Mouse (Mus musculus) hindbrain, embryonic 13.5 days (tissue): ENCODE measurements around the gene Tdrd7. TPM values are rescaled to one million over a fixed set of nuclear protein-coding genes. Genes with fewer than 3 reads are reported as not detected.

Experiments
- ATAC-seq: fragments of 200-750 bp; cut with Nextera tagmentation; 2 replicates; pipeline ENCODE4 v1.8.0; 2017; ENCODE audit warnings: moderate TSS enrichment; ENCODE audit not compliant: low FRiP score
- H3K27ac ChIP-seq: fragments of 300-500 bp; sonication (generic); 2 replicates; pipeline ENCODE4 v1.5.1; 2015; ENCODE audit warnings: inconsistent platforms, mild to moderate bottlenecking, moderate library complexity
- H3K27me3 ChIP-seq: fragments of 300-500 bp; sonication (generic); 2 replicates; pipeline ENCODE4 v1.6.1; 2015; ENCODE audit warnings: mild to moderate bottlenecking, inconsistent platforms
- H3K36me3 ChIP-seq: fragments of 300-500 bp; sonication (generic); 2 replicates; pipeline ENCODE4 v1.6.1; 2015; ENCODE audit warnings: mild to moderate bottlenecking, inconsistent platforms
- H3K4me1 ChIP-seq: fragments of 300-500 bp; sonication (generic); replicated peaks from 2 replicates; pipeline ENCODE4 v1.6.1; 2015; ENCODE audit warnings: inconsistent platforms
- H3K4me2 ChIP-seq: fragments of 300-500 bp; sonication (generic); 2 replicates; pipeline ENCODE4 v1.6.1; 2015; ENCODE audit warnings: inconsistent platforms, mild to moderate bottlenecking, moderate library complexity
- H3K4me3 ChIP-seq: fragments of 300-500 bp; sonication (generic); 2 replicates; pipeline ENCODE4 v1.5.1; 2015; ENCODE audit warnings: mild to moderate bottlenecking, inconsistent platforms
- H3K9ac ChIP-seq: fragments of 300-500 bp; sonication (generic); 2 replicates; pipeline ENCODE4 v1.6.1; 2015; ENCODE audit warnings: mild to moderate bottlenecking, inconsistent platforms
- H3K9me3 ChIP-seq: fragments of 300-500 bp; sonication (generic); 2 replicates; pipeline ENCODE4 v1.6.1; 2016; ENCODE audit warnings: inconsistent platforms
- WGBS: fragments of 180-500 bp; shearing (Covaris S2); methylation state at CpG from one replicate; pipeline ENCODE4 v1.1.7; 2015; 5-methylcytosine and 5-hydroxymethylcytosine counted together
- polyA plus RNA-seq: library from polyadenylated mRNA; unstranded; fragments of >200 nt; fragmentation: Nextera tagmentation; extraction: Ambion mirVana; gene quantifications from 2 replicates; pipeline ENCODE4 v1.2.1, GENCODE M21; 2015

Gene Tdrd7
- polyA plus RNA-seq, 1 experiment from 2014 or later = 21.0 TPM

- no peak for ATAC-seq
- WGBS = 80% methylated on average over 12 of the region's 12 CpGs
Measured at GRCm38 (mm10) chr4:46061259-46061962, 96.3 kb downstream of the Tdrd7 start.

DNA sequence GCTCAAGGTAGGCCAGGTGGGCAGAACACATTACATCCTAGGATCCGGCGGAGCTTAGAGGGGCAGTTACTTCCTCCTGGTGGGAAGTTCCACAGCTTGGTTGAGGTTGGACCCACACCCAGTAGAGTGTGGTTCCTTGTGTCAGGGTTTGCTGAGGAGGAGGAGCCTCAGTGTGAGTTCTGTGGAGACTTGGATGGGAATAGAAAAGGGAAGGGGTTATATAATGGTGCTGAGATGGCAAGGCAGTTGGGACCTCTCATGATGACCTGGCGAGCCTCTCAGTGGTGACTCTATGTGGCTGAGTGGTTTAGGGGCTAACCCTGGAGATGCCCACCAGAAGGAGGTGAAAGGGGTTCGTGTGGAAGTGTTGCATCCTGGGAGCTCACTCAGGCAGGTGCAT is 98.7 kb downstream of the Tdrd7 start:
- Histone ChIP-seq H3K9ac (no peak overlapping the region), H3K27me3 (no peaks in the 10 kb centered on the region), H3K4me2 (no peak overlapping the region), H3K36me3 (no peaks in the 10 kb centered on the region), H3K9me3 (no peaks in the 10 kb centered on the region), H3K4me1 (peaks cover 18% of the 10 kb centered on the region), H3K27ac (no peak overlapping the region), H3K4me3 (no peak overlapping the region)
- ATAC-seq = no peak
- 85% methylated on average over 4 of the region's 4 CpGs for WGBS

More at GRCm38 (mm10) chr4:46061259-46061962, 96.3 kb downstream of the Tdrd7 start:
- Histone ChIP-seq H3K27ac (no peak overlapping the region), H3K4me2 (no peak overlapping the region), H3K27me3 (no peaks in the 10 kb centered on the region), H3K36me3 (no peaks in the 10 kb centered on the region), H3K9me3 (no peaks in the 10 kb centered on the region), H3K4me1 (peaks cover 15% of the 10 kb centered on the region), H3K9ac (no peak overlapping the region), H3K4me3 (no peak overlapping the region)

- Histone ChIP-seq H3K9me3 (no peaks in the 10 kb centered on the region), H3K4me1 (peaks cover 18% of the 10 kb centered on the region), H3K4me3 (no peak overlapping the region), H3K4me2 (no peak overlapping the region), H3K36me3 (no peaks in the 10 kb centered on the region), H3K9ac (no peak overlapping the region), H3K27ac (no peak overlapping the region), H3K27me3 (no peaks in the 10 kb centered on the region)
- 64% methylated on average over 8 of the region's 8 CpGs for WGBS
- ATAC-seq = no peak
Measured at GRCm38 (mm10) chr4:46064263-46064662, 99.1 kb downstream of the Tdrd7 start.

GRCm38 (mm10) chr4:46064961-46065360 is 99.8 kb downstream of the Tdrd7 start:
- Histone ChIP-seq H3K36me3 (no peaks in the 10 kb centered on the region), H3K4me1 (peaks cover 20% of the 10 kb centered on the region), H3K9ac (no peak overlapping the region), H3K4me3 (no peak overlapping the region), H3K9me3 (no peaks in the 10 kb centered on the region), H3K27me3 (no peaks in the 10 kb centered on the region), H3K4me2 (no peak overlapping the region), H3K27ac (no peak overlapping the region)
- no peak for ATAC-seq
- WGBS = 80% methylated on average over 3 of the region's 3 CpGs

DNA sequence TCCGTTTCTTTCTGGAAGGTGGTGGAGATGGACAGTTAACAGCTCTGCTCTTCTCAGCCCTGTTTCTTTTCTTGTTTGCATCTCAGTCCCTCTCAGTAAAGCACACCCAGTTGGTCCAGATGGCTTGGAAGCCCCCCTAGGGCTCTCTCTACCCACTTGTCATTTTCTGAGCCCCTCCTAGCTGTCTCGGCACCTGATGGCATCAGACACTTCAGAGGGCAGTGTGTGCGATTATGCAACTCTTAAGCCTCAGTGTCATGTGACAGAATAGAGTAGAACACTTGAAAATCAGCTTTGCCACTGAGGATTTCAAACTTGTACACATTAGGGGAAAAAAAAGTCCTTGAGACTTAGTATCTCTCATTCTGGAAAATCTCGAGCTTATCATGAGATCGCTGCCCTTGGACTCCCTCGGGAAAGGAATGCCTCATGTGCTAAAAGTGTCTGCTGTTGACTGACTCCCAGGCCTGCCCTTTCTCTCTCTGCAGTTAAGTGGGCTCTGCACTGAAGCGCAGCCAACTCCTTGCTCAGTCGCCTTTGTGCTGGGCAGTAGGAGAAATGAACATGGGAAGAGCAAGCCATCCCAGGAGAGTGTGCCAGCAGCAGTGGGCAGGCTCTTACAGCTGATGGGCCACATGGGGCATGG is 100.7 kb downstream of the Tdrd7 start:
- no peak overlapping the region for H3K27ac ChIP-seq
- WGBS = 77% methylated on average over 8 of the region's 8 CpGs
- no peaks in the 10 kb centered on the region for H3K27me3 ChIP-seq
- no peak overlapping the region for H3K4me3 ChIP-seq
- peaks cover 25% of the 10 kb centered on the region for H3K4me1 ChIP-seq
- no peak for ATAC-seq
- H3K9me3 ChIP-seq = no peaks in the 10 kb centered on the region
- H3K9ac ChIP-seq = no peak overlapping the region
- H3K36me3 ChIP-seq = no peaks in the 10 kb centered on the region
- no peak overlapping the region for H3K4me2 ChIP-seq

- ATAC-seq = no peak
- Histone ChIP-seq H3K9ac (no peak overlapping the region), H3K4me2 (no peak overlapping the region), H3K27ac (no peak overlapping the region), H3K36me3 (no peaks in the 10 kb centered on the region), H3K27me3 (no peaks in the 10 kb centered on the region), H3K4me3 (no peak overlapping the region), H3K9me3 (no peaks in the 10 kb centered on the region), H3K4me1 (peaks cover 25% of the 10 kb centered on the region)
- WGBS = 89% methylated on average over 3 of the region's 3 CpGs
Measured at GRCm38 (mm10) chr4:46068060-46068459, 102.9 kb downstream of the Tdrd7 start.

DNA sequence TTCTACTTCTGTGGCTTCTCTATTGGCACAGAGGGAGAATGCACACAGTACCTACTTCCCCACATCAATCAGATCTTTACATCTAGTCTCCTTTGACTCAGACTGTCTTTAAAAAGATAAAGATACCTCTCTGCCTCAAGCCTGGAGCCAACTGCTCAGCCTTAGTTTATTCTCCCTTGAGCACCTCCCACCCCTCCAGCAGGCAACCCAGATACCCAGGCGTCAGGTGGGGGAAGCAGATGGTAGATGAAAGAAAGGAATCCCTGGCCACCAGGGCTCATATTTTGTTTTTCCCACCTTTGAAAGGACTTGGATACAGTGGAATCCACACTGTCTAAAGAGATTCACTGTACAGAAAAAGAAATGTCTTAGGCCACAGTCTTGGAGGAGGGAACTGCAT is 103.4 kb downstream of the Tdrd7 start:
- Histone ChIP-seq H3K27ac (no peak overlapping the region), H3K4me3 (no peak overlapping the region), H3K4me1 (peaks cover 25% of the 10 kb centered on the region), H3K9ac (no peak overlapping the region), H3K27me3 (no peaks in the 10 kb centered on the region), H3K4me2 (no peak overlapping the region), H3K36me3 (no peaks in the 10 kb centered on the region), H3K9me3 (no peaks in the 10 kb centered on the region)
- 46% methylated on average over 1 of the region's 1 CpGs for WGBS
- no peak for ATAC-seq

- H3K27ac ChIP-seq = no peak overlapping the region
- H3K27me3 ChIP-seq = no peaks in the 10 kb centered on the region
- no peaks in the 10 kb centered on the region for H3K36me3 ChIP-seq
- WGBS = 59% methylated on average over 6 of the region's 6 CpGs
- no peaks in the 10 kb centered on the region for H3K9me3 ChIP-seq
- no peak overlapping the region for H3K9ac ChIP-seq
- H3K4me3 ChIP-seq = no peak overlapping the region
- no peak for ATAC-seq
- H3K4me2 ChIP-seq = no peak overlapping the region
- peaks cover 23% of the 10 kb centered on the region; the same call in 1 of the 2 replicates for H3K4me1 ChIP-seq
Measured at GRCm38 (mm10) chr4:46069851-46070482, 104.8 kb downstream of the Tdrd7 start.

DNA sequence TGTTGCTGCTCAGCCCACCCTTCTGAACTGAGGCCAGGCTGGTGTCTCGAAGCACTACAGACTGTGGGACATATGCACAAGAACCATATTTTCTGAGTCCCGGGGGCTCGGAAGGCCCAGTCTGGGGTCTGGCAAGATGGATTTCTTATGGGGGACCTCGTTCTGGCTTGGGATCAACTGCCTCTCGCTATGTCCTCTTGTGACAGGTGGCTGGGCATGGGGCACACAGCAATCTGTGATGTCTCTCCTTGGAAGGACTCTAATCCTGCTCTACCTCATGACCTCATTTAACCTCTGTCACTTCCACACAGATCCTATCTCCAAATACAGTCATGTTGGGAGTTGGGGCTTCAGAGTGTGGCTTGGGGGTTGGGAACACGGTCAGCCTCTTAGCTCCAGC is 107.5 kb downstream of the Tdrd7 start:
- Histone ChIP-seq H3K4me1 (peaks cover 15% of the 10 kb centered on the region; the same call in 1 of the 2 replicates), H3K4me3 (no peak overlapping the region), H3K27me3 (no peaks in the 10 kb centered on the region), H3K4me2 (no peak overlapping the region), H3K36me3 (no peaks in the 10 kb centered on the region), H3K9ac (no peak overlapping the region), H3K9me3 (no peaks in the 10 kb centered on the region), H3K27ac (no peak overlapping the region)
- ATAC-seq = no peak
- 92% methylated on average over 6 of the region's 6 CpGs for WGBS

GRCm38 (mm10) chr4:46073736-46074135 is 108.6 kb downstream of the Tdrd7 start:
- Histone ChIP-seq H3K4me2 (no peak overlapping the region), H3K9ac (no peak overlapping the region), H3K27me3 (no peaks in the 10 kb centered on the region), H3K36me3 (no peaks in the 10 kb centered on the region), H3K4me3 (no peak overlapping the region), H3K27ac (no peak overlapping the region), H3K4me1 (peaks cover 12% of the 10 kb centered on the region; the same call in 1 of the 2 replicates), H3K9me3 (no peaks in the 10 kb centered on the region)
- ATAC-seq = no peak
- 50% methylated on average over 4 of the region's 4 CpGs for WGBS

DNA sequence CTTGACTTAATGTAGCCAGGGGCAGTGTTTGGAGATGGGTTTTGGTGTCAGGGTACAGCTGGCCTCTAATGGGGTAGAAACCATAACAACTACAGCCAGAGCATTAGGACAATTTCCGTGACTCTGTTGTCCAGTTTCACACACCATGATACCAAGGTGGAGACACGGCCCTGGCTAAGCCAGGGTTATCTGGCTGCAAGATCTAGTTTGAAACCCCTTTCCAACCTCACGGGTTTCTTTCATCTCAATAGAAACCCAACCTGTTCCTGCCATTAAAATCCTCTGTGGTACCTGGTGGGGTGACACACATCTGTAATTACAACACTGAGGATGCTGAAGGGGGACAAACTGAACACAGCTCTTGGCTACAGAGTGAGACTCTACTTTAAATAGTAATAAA is 110.5 kb downstream of the Tdrd7 start:
- no peak overlapping the region for H3K4me3 ChIP-seq
- no peak overlapping the region for H3K4me2 ChIP-seq
- no peaks in the 10 kb centered on the region for H3K36me3 ChIP-seq
- H3K27ac ChIP-seq = no peak overlapping the region
- ATAC-seq = no peak
- H3K27me3 ChIP-seq = no peaks in the 10 kb centered on the region
- 83% methylated on average over 3 of the region's 3 CpGs for WGBS
- no peaks in the 10 kb centered on the region for H3K9me3 ChIP-seq
- H3K4me1 ChIP-seq = 0 out of 2 replicates have a peak, but pooled peaks cover 5% of the 10 kb centered on the region
- H3K9ac ChIP-seq = no peak overlapping the region

DNA sequence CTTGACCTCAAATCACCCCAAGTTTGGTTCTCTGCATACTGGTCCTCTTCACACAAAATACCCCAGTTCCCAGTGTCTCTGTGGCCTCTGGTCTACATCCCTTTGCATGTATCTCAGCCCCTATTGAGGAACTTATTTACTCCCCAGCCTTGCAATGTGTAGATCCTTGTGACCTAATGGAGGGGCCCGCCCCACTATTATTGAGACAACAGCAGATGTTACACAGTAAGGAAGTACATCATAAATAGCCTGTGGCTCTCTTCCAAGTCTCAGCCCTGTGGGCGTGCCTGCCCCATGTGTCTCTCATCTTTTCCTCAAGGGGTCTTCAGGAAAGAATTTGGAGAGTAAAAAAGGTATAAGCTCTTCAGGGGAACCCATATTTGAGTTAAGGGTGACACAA is 111.8 kb downstream of the Tdrd7 start:
- WGBS = 77% methylated on average over 2 of the region's 2 CpGs
- no peaks in the 10 kb centered on the region for H3K27me3 ChIP-seq
- no peaks in the 10 kb centered on the region for H3K9me3 ChIP-seq
- no peak overlapping the region for H3K9ac ChIP-seq
- H3K36me3 ChIP-seq = no peaks in the 10 kb centered on the region
- no peak overlapping the region for H3K4me2 ChIP-seq
- H3K27ac ChIP-seq = no peak overlapping the region
- H3K4me1 ChIP-seq = 0 out of 2 replicates have a peak, but pooled peaks cover 5% of the 10 kb centered on the region
- no peak for ATAC-seq
- H3K4me3 ChIP-seq = no peak overlapping the region
